Mouse (Mus musculus) kidney, adult 2 months (tissue): Measurements from ENCODE around the gene Zfp933.

Experiments used
- CTCF ChIP-seq: fragments of 200-500 bp; conservative IDR thresholded peaks from 2 replicates; pipeline ENCODE4 v1.5.1; 2011; ENCODE audit warnings: low read depth, mild to moderate bottlenecking, control low read depth, low read length, moderate library complexity, mixed read lengths; ENCODE audit not compliant: insufficient read depth, insufficient read length
- POLR2A ChIP-seq: fragments of 200-500 bp; IDR thresholded peaks from one replicate; pipeline ENCODE4 v1.6.1; 2011; ENCODE audit warnings: low read depth, low read length, control low read depth

DNA sequence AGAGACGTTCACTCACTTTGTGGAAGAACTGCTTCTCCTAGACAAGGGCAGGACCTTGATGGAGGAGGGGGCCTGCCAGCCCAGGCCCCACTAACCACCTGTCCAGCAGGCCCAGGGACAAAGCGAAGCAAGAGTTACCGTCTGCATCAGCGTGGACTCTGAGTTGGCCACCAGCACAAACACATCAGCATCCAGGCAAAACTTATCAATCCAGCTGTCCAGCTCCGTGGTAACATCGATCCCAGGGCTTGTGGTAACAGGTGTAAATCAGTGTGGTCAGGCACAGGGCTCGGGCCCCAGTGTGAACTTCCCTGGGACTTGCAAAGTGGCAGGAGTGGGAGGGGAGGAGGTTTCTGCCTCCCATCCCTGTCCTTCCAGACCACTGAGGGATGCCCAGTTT is 39.1 kb upstream of the Zfp933 start:
- no peak for TF ChIP-seq POLR2A
- no peak for TF ChIP-seq CTCF
